Mouse (Mus musculus) layer of hippocampus, adult 8-10 months (tissue): ENCODE results near the gene Il16. TPM values are rescaled to one million over a fixed set of nuclear protein-coding genes. Genes with fewer than 3 reads are reported as not detected.

Experiments used
- DNase-seq, 2 experiments: peaks; one replicate each; pipeline ENCODE4 v3.0.0; 2022; ENCODE audit warnings: low spot score in 2 of 2
- total RNA-seq, 4 experiments: library from RNA; stranded (reverse); gene quantifications; 2 replicates each; pipeline ENCODE4 v1.2.4; 2022

The Il16 gene
- total RNA-seq, 4 experiments from 2014 or later: 48.4 to 58.4 (median 54.1) TPM

GRCm38 (mm10) chr7:83615815-83616214, 129.7 kb downstream of the Il16 start:
- no peak for DNase-seq

- DNase-seq: no peak
Measured at GRCm38 (mm10) chr7:83615272-83615671, 130.3 kb downstream of the Il16 start.

- DNase-seq: no peak
Measured at GRCm38 (mm10) chr7:83611886-83612285, 133.6 kb downstream of the Il16 start.

GRCm38 (mm10) chr7:83609891-83610290, 135.6 kb downstream of the Il16 start:
- no peak for DNase-seq

- DNase-seq: no peak
Measured at GRCm38 (mm10) chr7:83606796-83607195, 138.7 kb downstream of the Il16 start.

- no peak for DNase-seq
Measured at GRCm38 (mm10) chr7:83604180-83604944, 141.2 kb downstream of the Il16 start.

- DNase-seq: peak in 1 of 2 experiments; percentile 43
Measured at GRCm38 (mm10) chr7:83599913-83600286, 145.6 kb downstream of the Il16 start.

- DNase-seq: no peak
Measured at GRCm38 (mm10) chr7:83598997-83599912, 146.3 kb downstream of the Il16 start.

- no peak for DNase-seq
Measured at GRCm38 (mm10) chr7:83597063-83597462, 148.5 kb downstream of the Il16 start.

- no peak for DNase-seq
Measured at GRCm38 (mm10) chr7:83594056-83594455, 151.5 kb downstream of the Il16 start.

Other genes starting within 250 kb of the Il16 start
- gene Tmc3, start 160.8 kb downstream of the Il16 start, total RNA-seq: under 1 TPM; 0.41 to 0.75 (median 0.49) TPM
- 10 to 100 TPM; 15.7 to 21.4 (median 20.7) TPM for gene Stard5, start 113.8 kb downstream of the Il16 start, total RNA-seq
- 1 to 10 TPM; 1.2 to 2.2 (median 1.8) TPM for gene Cfap161, start 49.2 kb upstream of the Il16 start, total RNA-seq
- 10 to 100 TPM; 18.6 to 20.7 (median 20.1) TPM for gene Tlnrd1, start 138.6 kb upstream of the Il16 start, total RNA-seq
- gene Mesd, start 138.7 kb upstream of the Il16 start, total RNA-seq: 10 to 100 TPM; 65.0 to 75.1 (median 68.2) TPM